In the genomic region with DNA sequence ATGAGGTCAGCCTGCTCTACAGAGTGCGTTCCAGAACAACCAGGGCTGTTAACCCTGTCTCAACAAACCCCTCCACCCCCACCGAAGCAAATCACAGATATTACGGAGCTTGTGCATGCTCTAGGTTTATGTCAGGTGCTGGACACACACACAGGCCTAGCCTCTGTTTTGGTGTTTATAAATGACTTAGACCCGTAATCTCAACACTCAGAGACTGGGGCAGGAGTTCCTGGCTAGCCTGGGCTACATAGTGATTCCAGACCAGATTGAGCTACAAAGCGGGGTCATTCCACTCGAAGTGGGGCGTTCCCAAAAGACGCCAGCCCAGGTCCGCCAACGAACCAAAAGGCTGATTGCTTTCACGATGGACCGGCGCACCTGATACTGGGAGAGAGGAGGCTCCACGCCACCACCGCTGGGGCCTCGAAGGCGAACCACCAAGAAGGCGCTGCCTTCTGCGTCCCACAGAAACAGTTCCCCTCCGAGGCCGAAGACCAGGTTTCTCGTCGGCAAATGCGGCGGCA, we compare ENCODE assay signal across 8 mouse cellular contexts. TPM values are rescaled to one million over a fixed set of nuclear protein-coding genes. Genes with fewer than 3 reads are reported as not detected.
DNase-seq lines count a peak whose midpoint lies in the region; ATAC-seq and TF ChIP-seq lines count a peak whose summit lies in the region.

No protein-coding gene starts in this region.

- peak overlapping the region; percentile 85 for H3K4me2 ChIP-seq in lung, embryonic 14.5 days
- H3K4me2 ChIP-seq in liver, embryonic 16.5 days (ENCODE audit: low read depth, low read length): peak overlapping the region; percentile 92

- ATAC-seq in lung, embryonic 14.5 days (ENCODE audit: insufficient read depth): peak; percentile 14; the same call in 1 of the 2 replicates
- ATAC-seq in liver, embryonic 16.5 days (ENCODE audit: low read depth): no peak

- peaks cover 6% of the 10 kb centered on the region; the same call in 1 of the 2 replicates for H3K4me1 ChIP-seq in lung, embryonic 14.5 days (ENCODE audit: insufficient read depth)
- peaks cover 6% of the 10 kb centered on the region for H3K4me1 ChIP-seq in cortical plate, adult 2 months (ENCODE audit: control insufficient read depth, insufficient read depth, low read length)
- H3K4me1 ChIP-seq in liver, embryonic 16.5 days (ENCODE audit: control insufficient read depth, low read depth, low read length): peaks cover 23% of the 10 kb centered on the region

- H3K9ac ChIP-seq in lung, embryonic 14.5 days: peak overlapping the region; percentile 74
- H3K9ac ChIP-seq in liver, embryonic 16.5 days (ENCODE audit: low read depth, low read length): peak overlapping the region; percentile 84

- WGBS in lung, embryonic 14.5 days: under 1% methylated on average over 25 of the region's 25 CpGs
- WGBS in liver, embryonic 16.5 days (ENCODE audit: insufficient replicate concordance): under 1% methylated on average over 25 of the region's 25 CpGs

- peak; percentile 36 for DNase-seq in lung, embryonic 14.5 days
- DNase-seq in lung, postnatal 4 days: no peak
- peak; percentile 19 for DNase-seq in forelimb bud, embryonic 11.5 days (ENCODE audit: low read depth, low spot score)
- no peak for DNase-seq in layer of hippocampus, postnatal 36 days
- DNase-seq in layer of hippocampus, adult 9-10 months (ENCODE audit: low spot score): no peak
- DNase-seq in left cerebral cortex, adult 9 months (ENCODE audit: low spot score in 2 of 2): no peak

- TF ChIP-seq CTCF in lung, embryonic 14.5 days (IDR thresholded peaks at IDR 0.05; ENCODE audit: low read depth): no peak
- no peak for TF ChIP-seq CTCF in cortical plate, adult 2 months (IDR thresholded peaks at IDR 0.05; ENCODE audit: extremely low read depth, insufficient read depth, low read length)

- no peaks in the 10 kb centered on the region for H3K27me3 ChIP-seq in lung, embryonic 14.5 days (ENCODE audit: insufficient read depth, low read length)
- H3K27me3 ChIP-seq in liver, embryonic 16.5 days (ENCODE audit: control insufficient read depth, insufficient read depth, low read depth, low read length): no peaks in the 10 kb centered on the region

- H3K36me3 ChIP-seq in lung, embryonic 14.5 days (ENCODE audit: insufficient read depth): peaks cover 48% of the 10 kb centered on the region
- peaks cover 47% of the 10 kb centered on the region for H3K36me3 ChIP-seq in liver, embryonic 16.5 days (ENCODE audit: control insufficient read depth, insufficient read depth)

- peak overlapping the region; percentile 58 for H3K27ac ChIP-seq in lung, embryonic 14.5 days (ENCODE audit: low read depth)
- H3K27ac ChIP-seq in cortical plate, adult 2 months (ENCODE audit: insufficient read depth, low read length): peak overlapping the region; percentile 61
- peak overlapping the region; percentile 78 for H3K27ac ChIP-seq in liver, embryonic 16.5 days (ENCODE audit: low read length)

- TF ChIP-seq POLR2A in cortical plate, adult 2 months (IDR thresholded peaks at IDR 0.05; ENCODE audit: extremely low read depth, insufficient read depth, low read length): no peak

- H3K9me3 ChIP-seq in lung, embryonic 14.5 days (ENCODE audit: low read depth, low read length): no peaks in the 10 kb centered on the region
- H3K9me3 ChIP-seq in liver, embryonic 16.5 days (replicated peaks; ENCODE audit: control insufficient read depth, low read length): no peaks in the 10 kb centered on the region

- H3K4me3 ChIP-seq in lung, embryonic 14.5 days (ENCODE audit: low read depth, low read length): peak overlapping the region; percentile 71
- peak overlapping the region; percentile 67 for H3K4me3 ChIP-seq in cortical plate, adult 2 months (ENCODE audit: insufficient read depth, low read length)
- peak overlapping the region; percentile 77 for H3K4me3 ChIP-seq in liver, embryonic 16.5 days (ENCODE audit: low read depth, low read length)

RNA-seq across cellular contexts. Expression of a gene that starts 0.4 kb away (rescaled TPM):
- polyA plus RNA-seq in lung, embryonic 14.5 days (2014; fragmentation: Nextera tagmentation; extraction: Ambion mirVana): 126 and 135 TPM in 2 replicates
- 75.0 and 82.4 TPM in 2 replicates for polyA plus RNA-seq in cortical plate, adult 2 months (2012; rRNA removed)
- 52.4 and 53.0 TPM in 2 replicates for polyA plus RNA-seq in liver, embryonic 16.5 days (2015; fragmentation: Nextera tagmentation; extraction: Ambion mirVana)
- 10 to 100 TPM; 53.2 to 59.1 TPM for total RNA-seq in layer of hippocampus, postnatal 36 days (2021)

RNA-seq across cellular contexts. Expression of a gene that starts 0.7 kb away (rescaled TPM):
- 64.7 and 69.7 TPM in 2 replicates for polyA plus RNA-seq in lung, embryonic 14.5 days (2014; fragmentation: Nextera tagmentation; extraction: Ambion mirVana)
- polyA plus RNA-seq in cortical plate, adult 2 months (2012; rRNA removed): 58.0 and 65.4 TPM in 2 replicates
- polyA plus RNA-seq in liver, embryonic 16.5 days (2015; fragmentation: Nextera tagmentation; extraction: Ambion mirVana): 75.4 and 81.1 TPM in 2 replicates
- 10 to 100 TPM; 39.6 to 41.3 TPM for total RNA-seq in layer of hippocampus, postnatal 36 days (2021)

RNA-seq across cellular contexts. Expression of a gene that starts 13.5 kb away (rescaled TPM):
- polyA plus RNA-seq in lung, embryonic 14.5 days (2014; fragmentation: Nextera tagmentation; extraction: Ambion mirVana): 264 and 276 TPM in 2 replicates
- 83.1 and 83.2 TPM in 2 replicates for polyA plus RNA-seq in cortical plate, adult 2 months (2012; rRNA removed)
- 134 and 151 TPM in 2 replicates for polyA plus RNA-seq in liver, embryonic 16.5 days (2015; fragmentation: Nextera tagmentation; extraction: Ambion mirVana)
- total RNA-seq in layer of hippocampus, postnatal 36 days (2021): 100 to 1,000 TPM in 1 of 2 experiments, 10 to 100 TPM in 1; 99.2 to 101 TPM

RNA-seq across cellular contexts. Expression of a gene that starts 34.9 kb away (rescaled TPM):
- polyA plus RNA-seq in lung, embryonic 14.5 days (2014; fragmentation: Nextera tagmentation; extraction: Ambion mirVana): 27.2 and 27.7 TPM in 2 replicates
- polyA plus RNA-seq in cortical plate, adult 2 months (2012; rRNA removed): 24.8 and 29.9 TPM in 2 replicates
- 5.4 and 7.1 TPM in 2 replicates for polyA plus RNA-seq in liver, embryonic 16.5 days (2015; fragmentation: Nextera tagmentation; extraction: Ambion mirVana)
- 10 to 100 TPM; 59.0 to 70.6 TPM for total RNA-seq in layer of hippocampus, postnatal 36 days (2021)

RNA-seq across cellular contexts. Expression of a gene that starts 50.1 kb away (rescaled TPM):
- polyA plus RNA-seq in lung, embryonic 14.5 days (2014; fragmentation: Nextera tagmentation; extraction: Ambion mirVana): 43.4 and 48.2 TPM in 2 replicates
- polyA plus RNA-seq in cortical plate, adult 2 months (2012; rRNA removed): 10.6 and 11.5 TPM in 2 replicates
- 23.6 and 24.1 TPM in 2 replicates for polyA plus RNA-seq in liver, embryonic 16.5 days (2015; fragmentation: Nextera tagmentation; extraction: Ambion mirVana)
- total RNA-seq in layer of hippocampus, postnatal 36 days (2021): 10 to 100 TPM; 16.6 to 18.1 TPM

Comparison
In these comparisons a context has a peak if more than half of its experiments do, and no peak if none do; other contexts are left out.
1. DNase-seq: peak in lung, embryonic 14.5 days (single experiment) and forelimb bud, embryonic 11.5 days (single experiment); none in lung, postnatal 4 days (0 of 2), layer of hippocampus, postnatal 36 days (0 of 2), layer of hippocampus, adult 9-10 months (single experiment) and left cerebral cortex, adult 9 months (0 of 2).
2. Peak in every context shown above with its lines, with median percentiles within 50 percentile points of each other: H3K27ac ChIP-seq and H3K4me3 ChIP-seq.